In genomic region chr11:85648893-85649292, GRCm38 (mm10) we compare ENCODE assay signal across 24 mouse cellular contexts.
DNase-seq lines count a peak whose midpoint lies in the region; ATAC-seq lines count a peak whose summit lies in the region.
"Had no signal": no experiment of that assay in that cellular context is flagged by ENCODE, and none has a peak within 500 bp of the region (broad histone marks: within the 10 kb centered on the region; RNA-seq: fewer than 3 reads in every experiment).

No protein-coding gene starts in this region.

- H3K27me3 ChIP-seq in kidney, embryonic 14.5 days (ENCODE audit: control insufficient read depth, insufficient read depth, low read length), result peaks cover 9% of the 10 kb centered on the region; the same call in 1 of the 2 replicates
- no peaks in the 10 kb centered on the region for H3K27me3 ChIP-seq in lung, embryonic 15.5 days
- H3K27me3 ChIP-seq: embryonic facial prominence, embryonic 13.5 days; forebrain, embryonic 15.5 days; hindbrain, embryonic 12.5 days; hindbrain, embryonic 15.5 days had no signal

- H3K4me2 ChIP-seq in kidney, embryonic 14.5 days (replicated peaks; ENCODE audit: low read depth, low read length), result no peak overlapping the region
- no peak overlapping the region for H3K4me2 ChIP-seq in lung, embryonic 15.5 days
- H3K4me2 ChIP-seq: embryonic facial prominence, embryonic 13.5 days; forebrain, embryonic 12.5 days; forebrain, embryonic 15.5 days; hindbrain, embryonic 12.5 days; hindbrain, embryonic 15.5 days had no signal

- no peak overlapping the region; the same call in 1 of the 2 replicates for H3K27ac ChIP-seq in kidney, embryonic 14.5 days (ENCODE audit: low read depth, low read length)
- H3K27ac ChIP-seq in lung, embryonic 15.5 days, result peak overlapping the region; percentile 9; the same call in 1 of the 2 replicates
- H3K27ac ChIP-seq: embryonic facial prominence, embryonic 10.5 days; embryonic facial prominence, embryonic 13.5 days; forebrain, embryonic 12.5 days; forebrain, embryonic 15.5 days; heart, adult 2 months; heart, embryonic 10.5 days; hindbrain, embryonic 12.5 days; hindbrain, embryonic 15.5 days had no signal

- ATAC-seq in kidney, embryonic 14.5 days (ENCODE audit: low FRiP score, low TSS enrichment), result 0 out of 2 replicates have a peak, but pooled peaks have one; percentile 6
- ATAC-seq in lung, embryonic 15.5 days (ENCODE audit: borderline replicate concordance, extremely low read depth, low FRiP score, low TSS enrichment), result no peak
- ATAC-seq: activated CD4-positive, CD25-positive, alpha-beta regulatory T cell, adult 4 months; CD4-positive, CD25-positive, alpha-beta regulatory T cell, adult 4 months; forebrain, embryonic 15.5 days had no signal

- DNase-seq in kidney, adult 8-10 months, result no peak
- DNase-seq in lung, postnatal 14 days, result no peak
- peak; percentile 28 for DNase-seq in Muller cell, postnatal 12 days (ENCODE audit: inconsistent ontology term)
- DNase-seq in layer of hippocampus, adult 9-11 months, result no peak
- DNase-seq: adrenal gland, adult 8-10 months; cerebellum, adult 11-12 months; cerebellum, adult 8-10 months; cerebellum, postnatal 10 days; cerebellum, postnatal 36 days; embryo, embryonic 11 days; gastrocnemius, postnatal 25 days; heart, adult 2 months had no signal

- H3K9me3 ChIP-seq in kidney, embryonic 14.5 days (ENCODE audit: control insufficient read depth, low read length), result no peaks in the 10 kb centered on the region
- H3K9me3 ChIP-seq in lung, embryonic 15.5 days, result no peaks in the 10 kb centered on the region
- H3K9me3 ChIP-seq: embryonic facial prominence, embryonic 10.5 days; embryonic facial prominence, embryonic 13.5 days; forebrain, embryonic 12.5 days; forebrain, embryonic 15.5 days; heart, embryonic 10.5 days; hindbrain, embryonic 12.5 days; hindbrain, embryonic 15.5 days had no signal

- H3K9ac ChIP-seq in kidney, embryonic 14.5 days (ENCODE audit: low read depth, low read length), result no peak overlapping the region
- no peak overlapping the region for H3K9ac ChIP-seq in lung, embryonic 15.5 days
- H3K9ac ChIP-seq: embryonic facial prominence, embryonic 13.5 days; forebrain, embryonic 12.5 days; forebrain, embryonic 15.5 days; hindbrain, embryonic 12.5 days; hindbrain, embryonic 15.5 days had no signal

- no peaks in the 10 kb centered on the region for H3K36me3 ChIP-seq in kidney, embryonic 14.5 days (ENCODE audit: control insufficient read depth, insufficient read depth, low read length)
- no peaks in the 10 kb centered on the region for H3K36me3 ChIP-seq in lung, embryonic 15.5 days
- H3K36me3 ChIP-seq: embryonic facial prominence, embryonic 10.5 days; embryonic facial prominence, embryonic 13.5 days; forebrain, embryonic 12.5 days; forebrain, embryonic 15.5 days; heart, embryonic 10.5 days; hindbrain, embryonic 12.5 days; hindbrain, embryonic 15.5 days had no signal

- 24% methylated on average over 3 of the region's 3 CpGs for WGBS in kidney, embryonic 14.5 days
- 49% methylated on average over 3 of the region's 3 CpGs for WGBS in lung, embryonic 15.5 days

- peaks cover 19% of the 10 kb centered on the region for H3K4me1 ChIP-seq in kidney, embryonic 14.5 days (ENCODE audit: control insufficient read depth, insufficient read depth, low read length)
- H3K4me1 ChIP-seq in lung, embryonic 15.5 days, result peaks cover 9% of the 10 kb centered on the region
- H3K4me1 ChIP-seq: forebrain, embryonic 15.5 days had no signal

- no peak overlapping the region for H3K4me3 ChIP-seq in kidney, embryonic 14.5 days (ENCODE audit: low read length)
- H3K4me3 ChIP-seq in lung, embryonic 15.5 days, result no peak overlapping the region
- H3K4me3 ChIP-seq: embryonic facial prominence, embryonic 10.5 days; embryonic facial prominence, embryonic 13.5 days; erythroblast, embryonic 14.5 days; forebrain, embryonic 12.5 days; forebrain, embryonic 15.5 days; heart, adult 2 months; heart, embryonic 10.5 days; hindbrain, embryonic 12.5 days; hindbrain, embryonic 15.5 days had no signal
